In the genomic region with DNA sequence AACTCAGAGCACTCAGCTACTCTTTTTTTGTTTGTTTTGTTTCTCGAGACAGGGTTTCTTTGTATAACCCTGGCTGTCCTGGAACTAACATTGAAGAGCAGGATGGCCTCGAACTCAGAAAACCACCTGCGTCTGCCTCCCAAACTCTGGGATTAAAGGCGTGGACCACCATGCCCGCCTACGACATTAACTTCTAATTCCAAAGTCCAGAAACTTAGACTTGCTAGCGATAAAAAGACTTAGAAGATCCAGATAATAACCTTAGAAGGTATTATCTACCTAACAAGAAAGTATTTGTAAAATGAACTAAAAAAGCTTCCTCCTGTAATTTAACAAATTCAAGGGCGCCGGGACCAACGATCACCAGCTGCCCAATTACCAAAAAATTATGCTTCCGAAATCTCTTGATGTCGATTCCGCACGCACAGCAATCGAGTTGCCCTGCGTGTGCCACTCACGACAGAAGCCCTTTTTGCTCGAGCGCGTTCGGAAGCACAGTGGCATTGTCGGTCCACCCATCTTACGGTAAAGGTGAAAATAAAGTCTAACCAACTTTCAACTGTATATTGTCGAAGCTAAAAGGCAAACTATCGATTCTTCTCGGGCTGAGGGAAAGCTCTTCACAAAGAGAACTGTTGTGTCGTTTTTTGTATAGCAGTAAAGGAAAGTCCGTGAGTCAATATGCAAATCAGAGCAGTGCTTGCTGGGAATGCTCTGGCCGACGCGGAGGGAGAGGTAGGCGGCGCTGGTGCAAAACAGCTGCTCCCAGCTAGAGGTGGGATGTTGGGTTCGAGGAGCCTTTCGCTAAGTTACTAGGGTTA, we compare ENCODE assay signal across 8 mouse cellular contexts. TPM values are rescaled to one million over a fixed set of nuclear protein-coding genes. Genes with fewer than 3 reads are reported as not detected.
DNase-seq lines count a peak whose midpoint lies in the region; ATAC-seq and TF ChIP-seq lines count a peak whose summit lies in the region.

No protein-coding gene starts in this region.

- H3K27me3 ChIP-seq in heart, embryonic 15.5 days = no peaks in the 10 kb centered on the region
- H3K27me3 ChIP-seq in liver, embryonic 14.5 days (ENCODE audit: control insufficient read depth, insufficient read depth, low read length) = no peaks in the 10 kb centered on the region
- H3K27me3 ChIP-seq in neural tube, embryonic 11.5 days (ENCODE audit: control insufficient read depth, insufficient read depth, low read length) = no peaks in the 10 kb centered on the region
- no peaks in the 10 kb centered on the region for H3K27me3 ChIP-seq in stomach, postnatal 0 days (ENCODE audit: control insufficient read depth, insufficient read depth, low read length)

- peak overlapping the region; percentile 72 for H3K4me2 ChIP-seq in heart, embryonic 15.5 days
- H3K4me2 ChIP-seq in liver, embryonic 14.5 days (ENCODE audit: low read depth) = peak overlapping the region; percentile 72
- H3K4me2 ChIP-seq in neural tube, embryonic 11.5 days (ENCODE audit: low read depth) = peak overlapping the region; percentile 28
- peak overlapping the region; percentile 60 for H3K4me2 ChIP-seq in stomach, postnatal 0 days (replicated peaks; ENCODE audit: low read depth)

- peak overlapping the region; percentile 54 for H3K9ac ChIP-seq in heart, embryonic 15.5 days
- H3K9ac ChIP-seq in liver, embryonic 14.5 days (replicated peaks) = peak overlapping the region; percentile 87
- H3K9ac ChIP-seq in neural tube, embryonic 11.5 days (ENCODE audit: low read length) = peak overlapping the region; percentile 51
- H3K9ac ChIP-seq in stomach, postnatal 0 days (ENCODE audit: low read length) = peak overlapping the region; percentile 72

- no peaks in the 10 kb centered on the region for H3K9me3 ChIP-seq in heart, embryonic 15.5 days (replicated peaks)
- H3K9me3 ChIP-seq in liver, embryonic 14.5 days (ENCODE audit: control insufficient read depth, low read length) = no peaks in the 10 kb centered on the region
- H3K9me3 ChIP-seq in neural tube, embryonic 11.5 days (ENCODE audit: control insufficient read depth, low read length) = no peaks in the 10 kb centered on the region
- H3K9me3 ChIP-seq in stomach, postnatal 0 days (ENCODE audit: control insufficient read depth, low read length) = no peaks in the 10 kb centered on the region

- TF ChIP-seq EP300 in liver, embryonic 14.5 days (IDR thresholded peaks at IDR 0.05; ENCODE audit: low read depth) = peak; percentile 79
- TF ChIP-seq EP300 in stomach, postnatal 0 days (optimal IDR thresholded peaks at IDR 0.05) = peak; percentile 93

- H3K4me3 ChIP-seq in heart, embryonic 15.5 days = peak overlapping the region; percentile 47
- peak overlapping the region; percentile 41 to 58 for H3K4me3 ChIP-seq in liver, embryonic 14.5 days (ENCODE audit: insufficient read depth in 1 of 2, low read depth in 2 of 2, low read length in 2 of 2)
- H3K4me3 ChIP-seq in neural tube, embryonic 11.5 days (ENCODE audit: low read depth, low read length) = 0 out of 2 replicates have a peak overlapping the region, but pooled peaks have one; percentile 9
- H3K4me3 ChIP-seq in stomach, postnatal 0 days (ENCODE audit: low read depth, low read length) = peak overlapping the region; percentile 33

- H3K4me1 ChIP-seq in heart, embryonic 15.5 days (replicated peaks) = peaks cover 14% of the 10 kb centered on the region
- peaks cover 2 to 12% of the 10 kb centered on the region in 2 experiments; a peak in 3 of 4 replicates for H3K4me1 ChIP-seq in liver, embryonic 14.5 days (replicated peaks; ENCODE audit: control insufficient read depth in 2 of 2, insufficient read depth in 2 of 2, low read length in 1 of 2)
- H3K4me1 ChIP-seq in neural tube, embryonic 11.5 days (ENCODE audit: control insufficient read depth, insufficient read depth, low read length) = peaks cover 2% of the 10 kb centered on the region; the same call in 1 of the 2 replicates
- H3K4me1 ChIP-seq in stomach, postnatal 0 days (replicated peaks; ENCODE audit: control insufficient read depth, insufficient read depth) = 0 out of 2 replicates have a peak, but pooled peaks cover 2% of the 10 kb centered on the region

- peak overlapping the region; percentile 85 for H3K27ac ChIP-seq in heart, embryonic 15.5 days
- H3K27ac ChIP-seq in liver, embryonic 14.5 days = peak overlapping the region; percentile 84
- H3K27ac ChIP-seq in neural tube, embryonic 11.5 days (ENCODE audit: low read depth, low read length) = peak overlapping the region; percentile 84
- peak overlapping the region; percentile 97 for H3K27ac ChIP-seq in stomach, postnatal 0 days (replicated peaks)

- peak; percentile 82 for TF ChIP-seq CTCF in liver, embryonic 14.5 days (IDR thresholded peaks at IDR 0.05; ENCODE audit: low read depth)
- TF ChIP-seq CTCF in stomach, postnatal 0 days (IDR thresholded peaks at IDR 0.05; ENCODE audit: low read depth) = peak; percentile 74

- ATAC-seq in CD4-positive, CD25-positive, alpha-beta regulatory T cell, adult 4 months = peak; percentile 67
- ATAC-seq in heart, embryonic 15.5 days (replicated peaks; ENCODE audit: insufficient number of reproducible peaks, insufficient read depth, low FRiP score, low read depth) = peak; percentile 69
- ATAC-seq in liver, embryonic 14.5 days (ENCODE audit: insufficient read depth) = peak; percentile 79
- ATAC-seq in neural tube, embryonic 11.5 days (ENCODE audit: insufficient read depth, low FRiP score, low TSS enrichment) = peak; percentile 81
- peak; percentile 79 for ATAC-seq in stomach, postnatal 0 days (ENCODE audit: low FRiP score, low TSS enrichment)

- under 1% methylated on average over 35 of the region's 35 CpGs for WGBS in heart, embryonic 15.5 days
- WGBS in liver, embryonic 14.5 days (ENCODE audit: insufficient replicate concordance) = under 1% methylated on average over 35 of the region's 35 CpGs
- under 1% methylated on average over 35 of the region's 35 CpGs for WGBS in neural tube, embryonic 11.5 days
- under 1% methylated on average over 35 of the region's 35 CpGs for WGBS in stomach, postnatal 0 days

- no peaks in the 10 kb centered on the region for H3K36me3 ChIP-seq in heart, embryonic 15.5 days
- H3K36me3 ChIP-seq in liver, embryonic 14.5 days (replicated peaks; ENCODE audit: control insufficient read depth, insufficient read depth, low read depth) = no peaks in the 10 kb centered on the region
- H3K36me3 ChIP-seq in neural tube, embryonic 11.5 days (ENCODE audit: control insufficient read depth, insufficient read depth, low read length) = no peaks in the 10 kb centered on the region
- no peaks in the 10 kb centered on the region for H3K36me3 ChIP-seq in stomach, postnatal 0 days (ENCODE audit: control insufficient read depth, insufficient read depth, low read length)

- DNase-seq in c-Kit-negative CD71-positive TER-119-positive erythroid progenitor cells, embryonic 14.5 days (ENCODE audit: low read depth, low spot score) = peak; percentile 87
- DNase-seq in fibroblast of lung, adult 2 months (ENCODE audit: low read depth) = peak; percentile 87
- DNase-seq in kidney, postnatal 25 days = peak; percentile 86 to 91
- DNase-seq in liver, embryonic 14.5 days (ENCODE audit: low read depth in 3 of 3, low spot score in 3 of 3) = peak; percentile 84 to 88 (median 86)
- peak; percentile 92 for DNase-seq in neural tube, embryonic 11.5 days (ENCODE audit: low spot score)
- peak; percentile 87 for DNase-seq in stomach, postnatal 0 days (ENCODE audit: low spot score)

RNA-seq across cellular contexts. Expression of a gene that starts 4.2 kb away (rescaled TPM):
- polyA plus RNA-seq in CD4-positive, CD25-positive, alpha-beta regulatory T cell, adult 4 months (2017; shearing (Covaris generic)) = 10 to 100 TPM; 84.4 to 91.9 TPM
- polyA plus RNA-seq in heart, embryonic 15.5 days (2015; fragmentation: Nextera tagmentation; extraction: Ambion mirVana) = 28.5 and 33.7 TPM in 2 replicates
- 10.4 and 24.5 TPM in 2 replicates for polyA plus RNA-seq in liver, embryonic 14.5 days (2012; rRNA removed)
- 48.7 and 49.5 TPM in 2 replicates for polyA plus RNA-seq in liver, embryonic 14.5 days (2014; fragmentation: Nextera tagmentation; extraction: Ambion mirVana)
- 59.7 and 59.8 TPM in 2 replicates for polyA plus RNA-seq in neural tube, embryonic 11.5 days (2014; fragmentation: Nextera tagmentation; extraction: Ambion mirVana)
- polyA plus RNA-seq in stomach, postnatal 0 days (2015; fragmentation: Nextera tagmentation; extraction: Ambion mirVana) = 23.9 and 24.0 TPM in 2 replicates

RNA-seq across cellular contexts. Expression of a gene that starts 8.5 kb away (rescaled TPM):
- polyA plus RNA-seq in CD4-positive, CD25-positive, alpha-beta regulatory T cell, adult 4 months (2017; shearing (Covaris generic)) = 10 to 100 TPM; 16.7 to 17.7 TPM
- polyA plus RNA-seq in heart, embryonic 15.5 days (2015; fragmentation: Nextera tagmentation; extraction: Ambion mirVana) = 23.3 and 28.0 TPM in 2 replicates
- polyA plus RNA-seq in liver, embryonic 14.5 days (2012; rRNA removed) = 6.3 and 8.1 TPM in 2 replicates
- polyA plus RNA-seq in liver, embryonic 14.5 days (2014; fragmentation: Nextera tagmentation; extraction: Ambion mirVana) = 9.9 and 12.2 TPM in 2 replicates
- polyA plus RNA-seq in neural tube, embryonic 11.5 days (2014; fragmentation: Nextera tagmentation; extraction: Ambion mirVana) = 36.9 and 41.6 TPM in 2 replicates
- 11.2 and 11.4 TPM in 2 replicates for polyA plus RNA-seq in stomach, postnatal 0 days (2015; fragmentation: Nextera tagmentation; extraction: Ambion mirVana)

RNA-seq across cellular contexts. Expression of a gene that starts 33.2 kb away (rescaled TPM):
- polyA plus RNA-seq in CD4-positive, CD25-positive, alpha-beta regulatory T cell, adult 4 months (2017; shearing (Covaris generic)) = 1 to 10 TPM in 1 of 2 experiments, not detected in 1; 1.0 TPM
- polyA plus RNA-seq in heart, embryonic 15.5 days (2015; fragmentation: Nextera tagmentation; extraction: Ambion mirVana) = 1.5 and 2.0 TPM in 2 replicates
- polyA plus RNA-seq in liver, embryonic 14.5 days (2012; rRNA removed) = 0.33 and 0.47 TPM in 2 replicates
- polyA plus RNA-seq in liver, embryonic 14.5 days (2014; fragmentation: Nextera tagmentation; extraction: Ambion mirVana) = 0.25 and 0.27 TPM in 2 replicates
- polyA plus RNA-seq in neural tube, embryonic 11.5 days (2014; fragmentation: Nextera tagmentation; extraction: Ambion mirVana) = 0.74 and 0.78 TPM in 2 replicates
- polyA plus RNA-seq in stomach, postnatal 0 days (2015; fragmentation: Nextera tagmentation; extraction: Ambion mirVana) = 2.3 and 2.6 TPM in 2 replicates

RNA-seq across cellular contexts. Expression of a gene that starts 57.8 kb away (rescaled TPM):
- 100 to 1,000 TPM in 1 of 2 experiments, 10 to 100 TPM in 1; 70.7 to 118 TPM for polyA plus RNA-seq in CD4-positive, CD25-positive, alpha-beta regulatory T cell, adult 4 months (2017; shearing (Covaris generic))
- polyA plus RNA-seq in heart, embryonic 15.5 days (2015; fragmentation: Nextera tagmentation; extraction: Ambion mirVana) = 57.8 and 61.7 TPM in 2 replicates
- 5.5 and 8.5 TPM in 2 replicates for polyA plus RNA-seq in liver, embryonic 14.5 days (2012; rRNA removed)
- polyA plus RNA-seq in liver, embryonic 14.5 days (2014; fragmentation: Nextera tagmentation; extraction: Ambion mirVana) = 29.3 and 31.7 TPM in 2 replicates
- 159 and 169 TPM in 2 replicates for polyA plus RNA-seq in neural tube, embryonic 11.5 days (2014; fragmentation: Nextera tagmentation; extraction: Ambion mirVana)
- 52.6 and 53.8 TPM in 2 replicates for polyA plus RNA-seq in stomach, postnatal 0 days (2015; fragmentation: Nextera tagmentation; extraction: Ambion mirVana)

RNA-seq across cellular contexts. Expression of a gene that starts 59.4 kb away (rescaled TPM):
- 10 to 100 TPM; 40.7 to 48.9 TPM for polyA plus RNA-seq in CD4-positive, CD25-positive, alpha-beta regulatory T cell, adult 4 months (2017; shearing (Covaris generic))
- polyA plus RNA-seq in heart, embryonic 15.5 days (2015; fragmentation: Nextera tagmentation; extraction: Ambion mirVana) = 63.4 and 71.3 TPM in 2 replicates
- polyA plus RNA-seq in liver, embryonic 14.5 days (2012; rRNA removed) = 7.0 and 8.8 TPM in 2 replicates
- polyA plus RNA-seq in liver, embryonic 14.5 days (2014; fragmentation: Nextera tagmentation; extraction: Ambion mirVana) = 36.6 and 36.7 TPM in 2 replicates
- polyA plus RNA-seq in neural tube, embryonic 11.5 days (2014; fragmentation: Nextera tagmentation; extraction: Ambion mirVana) = 79.3 and 82.9 TPM in 2 replicates
- 45.5 and 45.7 TPM in 2 replicates for polyA plus RNA-seq in stomach, postnatal 0 days (2015; fragmentation: Nextera tagmentation; extraction: Ambion mirVana)

Comparison
In these comparisons a context has a peak if more than half of its experiments do, and no peak if none do; other contexts are left out.
1. Peak in every context shown above with its lines: DNase-seq, ATAC-seq, H3K4me3 ChIP-seq and H3K27ac ChIP-seq.